Mouse (Mus musculus) ES-Bruce4 (cell line): ENCODE data around the gene Katnal1. TPM values are rescaled to one million over a fixed set of nuclear protein-coding genes. Genes with fewer than 3 reads are reported as not detected.

ENCODE experiments used
- H3K27ac ChIP-seq: 2 replicates; pipeline ENCODE4 v1.5.1; 2012; ENCODE audit warnings: low read length, inconsistent platforms; ENCODE audit not compliant: insufficient read depth
- H3K27me3 ChIP-seq: 2 replicates; pipeline ENCODE4 v1.6.1; 2012; ENCODE audit warnings: mild to moderate bottlenecking, low read length, inconsistent platforms; ENCODE audit not compliant: control insufficient read depth, poor library complexity, insufficient read depth, severe bottlenecking
- H3K36me3 ChIP-seq: 2 replicates; pipeline ENCODE4 v1.6.1; 2012; ENCODE audit warnings: inconsistent platforms, mild to moderate bottlenecking, low read length, moderate library complexity; ENCODE audit not compliant: control insufficient read depth, poor library complexity, insufficient read depth, severe bottlenecking
- H3K4me1 ChIP-seq: one replicate; pipeline ENCODE4 v1.8.1; 2011; ENCODE audit warnings: low read length; ENCODE audit not compliant: control insufficient read depth, insufficient read depth
- H3K4me3 ChIP-seq: 2 replicates; pipeline ENCODE4 v1.5.1; 2011; ENCODE audit warnings: low read depth, mild to moderate bottlenecking, low read length
- H3K9ac ChIP-seq: 2 replicates; pipeline ENCODE4 v1.6.1; 2012; ENCODE audit warnings: low read depth, mild to moderate bottlenecking, inconsistent platforms; ENCODE audit not compliant: poor library complexity, severe bottlenecking
- H3K9me3 ChIP-seq: replicated peaks from 2 replicates; pipeline ENCODE4 v1.6.1; 2012; ENCODE audit warnings: mild to moderate bottlenecking, low read length, inconsistent platforms; ENCODE audit not compliant: control insufficient read depth, poor library complexity, insufficient read depth, severe bottlenecking
- CTCF ChIP-seq: IDR thresholded peaks from one replicate; pipeline ENCODE4 v1.8.1; 2011; ENCODE audit warnings: low read depth, low read length
- EP300 ChIP-seq: IDR thresholded peaks from 2 replicates; pipeline ENCODE4 v1.6.1; 2011; ENCODE audit warnings: low read depth, low read length; ENCODE audit not compliant: insufficient read depth
- POLR2A ChIP-seq: IDR thresholded peaks from one replicate; pipeline ENCODE4 v1.8.1; 2011; ENCODE audit warnings: low read length; ENCODE audit not compliant: insufficient read depth
- polyA plus RNA-seq: library from polyadenylated mRNA; stranded (reverse); fragments of >200 nt; gene quantifications from 2 replicates; pipeline ENCODE4 v1.2.4, GENCODE M21; 2011; ENCODE audit warnings: low read depth; ENCODE audit not compliant: missing spikeins, insufficient read depth, insufficient read length

Gene Katnal1
- polyA plus RNA-seq, 1 experiment: 10.5 TPM

- no peaks in the 10 kb centered on the region for H3K9me3 ChIP-seq
- H3K4me3 ChIP-seq: peak overlapping the region; percentile 80; the same call in 1 of the 2 replicates
- peak overlapping the region; percentile 29 for H3K9ac ChIP-seq
- H3K36me3 ChIP-seq: no peaks in the 10 kb centered on the region
- no peak for TF ChIP-seq EP300
- no peak for TF ChIP-seq POLR2A
- TF ChIP-seq CTCF: no peak
- no peaks in the 10 kb centered on the region for H3K27me3 ChIP-seq
- H3K27ac ChIP-seq: no peak overlapping the region
- peaks cover 3% of the 10 kb centered on the region for H3K4me1 ChIP-seq
Measured at GRCm38 (mm10) chr5:148927717-148928223, 1.4 kb downstream of the Katnal1 start.

GRCm38 (mm10) chr5:148924586-148924985, 4.5 kb downstream of the Katnal1 start:
- no peak for TF ChIP-seq CTCF
- TF ChIP-seq POLR2A: no peak
- no peak for TF ChIP-seq EP300
- H3K9ac ChIP-seq: no peak overlapping the region
- no peaks in the 10 kb centered on the region for H3K4me1 ChIP-seq
- H3K27ac ChIP-seq: no peak overlapping the region
- H3K27me3 ChIP-seq: no peaks in the 10 kb centered on the region
- H3K4me3 ChIP-seq: no peak overlapping the region
- no peaks in the 10 kb centered on the region for H3K36me3 ChIP-seq
- H3K9me3 ChIP-seq: no peaks in the 10 kb centered on the region

GRCm38 (mm10) chr5:148924051-148924450, 5.1 kb downstream of the Katnal1 start:
- no peak overlapping the region for H3K9ac ChIP-seq
- H3K9me3 ChIP-seq: no peaks in the 10 kb centered on the region
- no peak overlapping the region for H3K27ac ChIP-seq
- H3K27me3 ChIP-seq: no peaks in the 10 kb centered on the region
- no peaks in the 10 kb centered on the region for H3K4me1 ChIP-seq
- H3K4me3 ChIP-seq: no peak overlapping the region
- H3K36me3 ChIP-seq: no peaks in the 10 kb centered on the region
- TF ChIP-seq CTCF: no peak
- TF ChIP-seq EP300: no peak
- no peak for TF ChIP-seq POLR2A

GRCm38 (mm10) chr5:148923408-148923807, 5.7 kb downstream of the Katnal1 start:
- Histone ChIP-seq H3K27me3 (no peaks in the 10 kb centered on the region), H3K4me3 (no peak overlapping the region), H3K4me1 (no peaks in the 10 kb centered on the region), H3K27ac (no peak overlapping the region), H3K9me3 (no peaks in the 10 kb centered on the region), H3K36me3 (no peaks in the 10 kb centered on the region), H3K9ac (no peak overlapping the region)
- TF ChIP-seq POLR2A (no peak), EP300 (no peak), CTCF (no peak)

GRCm38 (mm10) chr5:148922773-148923172, 6.3 kb downstream of the Katnal1 start:
- H3K36me3 ChIP-seq: no peaks in the 10 kb centered on the region
- TF ChIP-seq EP300: no peak
- TF ChIP-seq CTCF: no peak
- no peak for TF ChIP-seq POLR2A

GRCm38 (mm10) chr5:148918049-148918448, 11.1 kb downstream of the Katnal1 start:
- Histone ChIP-seq H3K9me3 (no peaks in the 10 kb centered on the region), H3K9ac (no peak overlapping the region), H3K4me1 (peaks cover 2% of the 10 kb centered on the region), H3K36me3 (no peaks in the 10 kb centered on the region), H3K27me3 (no peaks in the 10 kb centered on the region), H3K4me3 (no peak overlapping the region), H3K27ac (no peak overlapping the region)
- TF ChIP-seq POLR2A: no peak
- no peak for TF ChIP-seq CTCF
- TF ChIP-seq EP300: peak; percentile 77; the same call in 1 of the 2 replicates

More at GRCm38 (mm10) chr5:148922773-148923172, 6.3 kb downstream of the Katnal1 start:
- Histone ChIP-seq H3K9ac (no peak overlapping the region), H3K4me3 (no peak overlapping the region), H3K4me1 (peaks cover 2% of the 10 kb centered on the region), H3K27ac (no peak overlapping the region), H3K9me3 (no peaks in the 10 kb centered on the region), H3K27me3 (no peaks in the 10 kb centered on the region)
